Mouse (Mus musculus): Measurements from ENCODE around the gene Dctn2. TPM values are rescaled to one million over a fixed set of nuclear protein-coding genes. Genes with fewer than 3 reads are reported as not detected.

The Dctn2 gene
- polyA plus RNA-seq, 1 experiment from 2014 or later, result 234 TPM

GRCm38 (mm10) chr10:127324495-127324894, 58.3 kb downstream of the Dctn2 start:
- Histone ChIP-seq H3K4me2 (replicated peaks) (no peak overlapping the region), H3K36me3 (no peaks in the 10 kb centered on the region), H3K4me3 (no peak overlapping the region), H3K9me3 (replicated peaks) (no peaks in the 10 kb centered on the region), H3K9ac (no peak overlapping the region), H3K4me1 (peaks cover 15% of the 10 kb centered on the region), H3K27ac (no peak overlapping the region), H3K27me3 (peaks cover 75% of the 10 kb centered on the region)
- WGBS, result 10% methylated on average over 7 of the region's 7 CpGs
- no peak for ATAC-seq (ENCODE audit: low FRiP score)

DNA sequence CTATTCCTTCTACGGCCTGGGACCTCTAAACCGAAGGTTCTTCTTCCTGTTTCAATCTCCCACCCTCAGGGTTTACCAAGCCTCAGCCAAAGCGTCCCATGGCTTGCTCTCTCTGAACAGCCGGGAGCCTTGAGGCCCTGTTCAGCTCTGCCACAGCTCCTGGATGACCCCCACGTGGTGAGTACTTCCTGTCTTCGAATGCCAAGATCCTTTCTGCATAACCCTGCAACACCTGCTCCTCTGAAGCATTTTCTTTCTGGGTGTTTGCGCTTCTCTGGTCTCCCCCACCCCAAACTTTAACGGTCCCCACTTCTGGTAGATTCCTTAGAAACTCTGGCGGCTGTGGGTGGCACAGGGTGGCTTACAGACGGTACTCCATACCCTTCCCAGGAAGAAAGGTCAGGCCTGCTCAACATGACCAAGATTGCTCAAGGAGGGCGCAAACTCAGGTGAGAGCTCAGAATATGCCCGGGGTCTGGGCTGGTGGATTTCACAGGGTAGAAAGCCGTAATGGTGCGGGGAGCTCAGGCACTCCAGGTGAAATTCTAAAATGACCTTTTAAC, 59.4 kb downstream of the Dctn2 start:
- H3K9me3 ChIP-seq (replicated peaks), result no peaks in the 10 kb centered on the region
- no peak overlapping the region for H3K9ac ChIP-seq
- H3K4me2 ChIP-seq (replicated peaks), result peak overlapping the region; percentile 53
- no peaks in the 10 kb centered on the region for H3K36me3 ChIP-seq
- no peak for ATAC-seq (ENCODE audit: low FRiP score)
- peaks cover 85% of the 10 kb centered on the region for H3K27me3 ChIP-seq
- H3K4me3 ChIP-seq, result peak overlapping the region; percentile 34
- peaks cover 15% of the 10 kb centered on the region for H3K4me1 ChIP-seq
- WGBS, result 35% methylated on average over 14 of the region's 14 CpGs
- H3K27ac ChIP-seq, result no peak overlapping the region

DNA sequence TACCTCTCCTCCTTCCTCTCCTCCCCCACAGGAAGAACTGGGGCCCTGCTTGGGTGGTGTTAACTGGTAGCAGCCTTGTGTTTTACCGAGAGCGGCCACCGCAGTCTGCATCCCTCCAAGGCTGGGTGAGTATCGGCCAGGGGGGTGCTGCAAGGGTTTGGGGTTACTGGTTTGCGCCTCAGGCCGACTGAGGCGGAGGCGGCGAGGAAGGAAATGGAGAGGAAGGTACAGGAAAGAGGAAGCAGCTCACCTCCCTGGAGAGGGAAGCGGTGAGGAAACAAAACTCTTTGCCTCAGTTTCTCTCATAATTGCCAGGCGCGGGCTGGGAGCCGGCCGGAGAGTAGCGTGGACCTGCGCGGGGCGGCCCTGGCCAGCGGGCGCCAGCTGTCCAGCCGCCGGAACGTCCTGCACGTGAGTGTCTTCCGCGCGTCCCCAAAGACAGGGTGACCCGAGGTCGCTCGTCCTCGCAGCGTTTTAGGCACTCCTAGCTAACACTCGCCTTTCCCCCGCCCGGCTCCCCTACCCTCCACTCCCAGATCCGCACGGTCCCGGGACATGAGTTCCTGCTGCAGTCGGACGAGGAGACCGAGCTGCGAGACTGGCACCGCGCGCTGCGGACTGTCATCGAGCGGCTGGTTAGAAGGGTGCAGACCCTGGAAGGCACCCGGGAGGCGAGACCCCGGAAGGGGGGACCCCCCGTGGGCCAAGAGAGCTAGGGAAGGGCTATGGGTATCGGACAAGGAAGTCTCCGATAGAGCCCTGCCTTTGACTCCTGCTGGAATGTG, 60.0 kb downstream of the Dctn2 start:
- peaks cover 90% of the 10 kb centered on the region for H3K27me3 ChIP-seq
- peak overlapping the region; percentile 34 for H3K4me3 ChIP-seq
- H3K9me3 ChIP-seq (replicated peaks), result no peaks in the 10 kb centered on the region
- peak overlapping the region; percentile 44 for H3K9ac ChIP-seq
- peaks cover 15% of the 10 kb centered on the region for H3K4me1 ChIP-seq
- WGBS, result 1% methylated on average over 52 of the region's 54 CpGs
- ATAC-seq (ENCODE audit: low FRiP score), result 0 out of 2 replicates have a peak, but pooled peaks have one; percentile 20
- peak overlapping the region; percentile 53 for H3K4me2 ChIP-seq (replicated peaks)
- H3K36me3 ChIP-seq, result no peaks in the 10 kb centered on the region
- no peak overlapping the region for H3K27ac ChIP-seq

DNA sequence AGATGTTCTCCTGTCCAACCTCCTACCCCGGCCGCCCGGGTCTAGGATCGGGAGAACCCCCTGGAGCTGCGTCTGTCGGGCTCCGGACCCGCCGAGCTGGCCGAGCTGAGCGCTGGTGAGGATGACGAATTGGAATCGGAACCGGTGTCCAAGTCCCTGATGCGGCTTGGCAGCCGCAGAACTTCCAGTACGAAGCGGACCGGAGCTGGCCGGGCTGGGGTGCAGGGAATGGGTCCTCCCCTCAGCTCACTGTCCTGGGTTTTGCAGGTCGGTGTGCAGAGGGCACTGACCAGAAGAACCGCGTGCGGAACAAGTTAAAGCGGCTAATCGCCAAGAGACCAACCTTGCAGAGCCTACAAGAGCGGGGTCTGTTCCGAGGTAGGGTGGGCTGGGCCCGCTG, 60.7 kb downstream of the Dctn2 start:
- Histone ChIP-seq H3K27ac (no peak overlapping the region), H3K9me3 (replicated peaks) (no peaks in the 10 kb centered on the region), H3K4me2 (replicated peaks) (peak overlapping the region; percentile 53), H3K27me3 (peaks cover 95% of the 10 kb centered on the region), H3K4me1 (peaks cover 15% of the 10 kb centered on the region), H3K36me3 (no peaks in the 10 kb centered on the region), H3K4me3 (peak overlapping the region; percentile 34), H3K9ac (peak overlapping the region; percentile 33)
- WGBS, result 7% methylated on average over 29 of the region's 29 CpGs
- no peak for ATAC-seq (ENCODE audit: low FRiP score)

DNA sequence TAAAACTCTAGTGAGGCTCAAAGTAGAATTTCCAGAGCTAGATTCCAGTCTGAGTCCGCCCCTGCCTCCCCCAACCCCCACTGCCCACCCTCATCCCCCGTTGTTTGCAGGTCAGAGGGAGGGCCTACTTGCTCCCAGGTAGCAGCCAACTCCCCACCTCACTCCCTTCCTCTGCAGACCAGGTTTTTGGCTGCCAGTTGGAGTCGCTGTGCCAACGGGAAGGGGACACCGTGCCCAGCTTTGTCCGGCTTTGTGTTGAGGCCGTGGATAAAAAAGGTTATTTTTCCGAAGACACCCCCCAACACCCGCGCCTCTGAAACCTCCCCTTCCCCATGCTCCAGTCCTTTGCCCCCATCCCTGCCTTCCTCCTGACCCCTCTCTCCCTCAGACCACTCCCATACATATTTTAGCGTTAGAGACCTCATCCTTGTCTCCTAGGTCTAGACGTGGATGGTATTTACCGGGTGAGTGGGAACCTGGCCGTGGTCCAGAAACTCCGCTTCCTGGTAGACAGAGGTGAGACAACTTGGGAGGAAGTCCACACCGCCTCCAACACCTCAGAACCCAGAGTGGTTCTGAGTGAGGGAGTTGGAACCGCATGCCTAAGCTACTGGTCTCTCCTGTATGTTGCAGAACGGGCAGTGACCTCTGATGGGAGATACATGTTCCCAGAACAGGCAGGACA, 61.4 kb downstream of the Dctn2 start:
- Histone ChIP-seq H3K9ac (no peak overlapping the region), H3K9me3 (replicated peaks) (no peaks in the 10 kb centered on the region), H3K27ac (no peak overlapping the region), H3K4me2 (replicated peaks) (no peak overlapping the region), H3K36me3 (no peaks in the 10 kb centered on the region), H3K27me3 (peaks cover 93% of the 10 kb centered on the region), H3K4me3 (no peak overlapping the region), H3K4me1 (peaks cover 18% of the 10 kb centered on the region)
- ATAC-seq (ENCODE audit: low FRiP score), result no peak
- 46% methylated on average over 18 of the region's 18 CpGs for WGBS

DNA sequence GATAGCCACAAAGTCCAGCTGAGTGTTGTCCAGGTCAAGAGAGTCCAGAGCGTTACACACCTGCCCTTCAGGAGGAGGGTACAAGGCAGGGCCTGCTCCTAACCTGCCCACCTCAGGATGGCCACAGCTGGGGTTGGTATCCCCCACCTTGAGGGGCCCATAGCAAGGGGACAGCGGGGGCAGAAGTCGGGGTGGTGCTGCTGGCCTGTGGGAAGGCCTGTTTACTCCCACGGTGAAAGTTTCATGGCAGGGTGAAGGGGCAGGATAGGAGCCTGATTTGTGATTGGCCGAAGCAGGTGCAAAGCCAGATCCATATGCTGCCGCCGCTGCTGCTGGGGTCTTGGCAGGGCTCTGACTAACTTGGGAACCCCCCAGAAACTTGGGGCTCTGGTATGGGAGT, 64.0 kb downstream of the Dctn2 start:
- Histone ChIP-seq H3K36me3 (no peaks in the 10 kb centered on the region), H3K4me2 (replicated peaks) (no peak overlapping the region), H3K27ac (no peak overlapping the region), H3K27me3 (peaks cover 69% of the 10 kb centered on the region), H3K9ac (no peak overlapping the region), H3K9me3 (replicated peaks) (no peaks in the 10 kb centered on the region), H3K4me3 (no peak overlapping the region), H3K4me1 (peaks cover 18% of the 10 kb centered on the region)
- 75% methylated on average over 7 of the region's 7 CpGs for WGBS
- no peak for ATAC-seq (ENCODE audit: low FRiP score)

Other genes starting within 250 kb of the Dctn2 start
- gene Tsfm, start 235.5 kb upstream of the Dctn2 start, polyA plus RNA-seq (2016; fragmentation: Nextera tagmentation; extraction: Ambion mirVana), result 65.3 and 67.4 TPM in 2 replicates
- 31.8 and 34.9 TPM in 2 replicates for gene Mettl1, start 225.0 kb upstream of the Dctn2 start, polyA plus RNA-seq (2016; fragmentation: Nextera tagmentation; extraction: Ambion mirVana)
- 0.22 and 0.34 TPM in 2 replicates for gene Eef1akmt3, start 224.9 kb upstream of the Dctn2 start, polyA plus RNA-seq (2016; fragmentation: Nextera tagmentation; extraction: Ambion mirVana)
- gene Cyp27b1, start 218.1 kb upstream of the Dctn2 start, polyA plus RNA-seq (2016; fragmentation: Nextera tagmentation; extraction: Ambion mirVana), result 0.25 TPM in 1 of 2 replicates, not detected in the other
- gene March9, start 206.2 kb upstream of the Dctn2 start, polyA plus RNA-seq (2016; fragmentation: Nextera tagmentation; extraction: Ambion mirVana), result 5.4 and 6.1 TPM in 2 replicates
- 1,725 and 1,814 TPM in 2 replicates for gene Cdk4, start 202.8 kb upstream of the Dctn2 start, polyA plus RNA-seq (2016; fragmentation: Nextera tagmentation; extraction: Ambion mirVana)
- 141 and 148 TPM in 2 replicates for gene Tspan31, start 196.1 kb upstream of the Dctn2 start, polyA plus RNA-seq (2016; fragmentation: Nextera tagmentation; extraction: Ambion mirVana)
- 1.7 and 2.0 TPM in 2 replicates for gene Agap2, start 191.1 kb upstream of the Dctn2 start, polyA plus RNA-seq (2016; fragmentation: Nextera tagmentation; extraction: Ambion mirVana)
- gene Os9, start 145.2 kb upstream of the Dctn2 start, polyA plus RNA-seq (2016; fragmentation: Nextera tagmentation; extraction: Ambion mirVana), result 118 TPM in 2 replicates
- gene B4galnt1, start 101.1 kb upstream of the Dctn2 start, polyA plus RNA-seq (2016; fragmentation: Nextera tagmentation; extraction: Ambion mirVana), result 21.6 and 25.8 TPM in 2 replicates
- 1.2 and 2.2 TPM in 2 replicates for gene Slc26a10, start 85.7 kb upstream of the Dctn2 start, polyA plus RNA-seq (2016; fragmentation: Nextera tagmentation; extraction: Ambion mirVana)
- gene Arhgef25, start 76.3 kb upstream of the Dctn2 start, polyA plus RNA-seq (2016; fragmentation: Nextera tagmentation; extraction: Ambion mirVana), result 52.2 and 61.4 TPM in 2 replicates
- gene Dtx3, start 70.6 kb upstream of the Dctn2 start, polyA plus RNA-seq (2016; fragmentation: Nextera tagmentation; extraction: Ambion mirVana), result 199 and 203 TPM in 2 replicates
- 23.2 and 24.9 TPM in 2 replicates for gene Pip4k2c, start 54.8 kb upstream of the Dctn2 start, polyA plus RNA-seq (2016; fragmentation: Nextera tagmentation; extraction: Ambion mirVana)
- 70.0 and 76.6 TPM in 2 replicates for gene Kif5a, start 3.0 kb upstream of the Dctn2 start, polyA plus RNA-seq (2016; fragmentation: Nextera tagmentation; extraction: Ambion mirVana)
- 17.9 and 19.8 TPM in 2 replicates for gene Mbd6, start 22.6 kb downstream of the Dctn2 start, polyA plus RNA-seq (2016; fragmentation: Nextera tagmentation; extraction: Ambion mirVana)
- 142 and 152 TPM in 2 replicates for gene Mars, start 45.4 kb downstream of the Dctn2 start, polyA plus RNA-seq (2016; fragmentation: Nextera tagmentation; extraction: Ambion mirVana)
- 2.0 and 2.2 TPM in 2 replicates for gene Arhgap9, start 55.6 kb downstream of the Dctn2 start, polyA plus RNA-seq (2016; fragmentation: Nextera tagmentation; extraction: Ambion mirVana)
- 3.7 and 4.8 TPM in 2 replicates for gene Gli1, start 75.6 kb downstream of the Dctn2 start, polyA plus RNA-seq (2016; fragmentation: Nextera tagmentation; extraction: Ambion mirVana)
- 0.08 TPM in 1 of 2 replicates, not detected in the other for gene Inhbe, start 88.0 kb downstream of the Dctn2 start, polyA plus RNA-seq (2016; fragmentation: Nextera tagmentation; extraction: Ambion mirVana)
- not detected in 2 replicates for gene Inhbc, start 104.1 kb downstream of the Dctn2 start, polyA plus RNA-seq (2016; fragmentation: Nextera tagmentation; extraction: Ambion mirVana)
- 39.1 and 41.4 TPM in 2 replicates for gene R3hdm2, start 114.0 kb downstream of the Dctn2 start, polyA plus RNA-seq (2016; fragmentation: Nextera tagmentation; extraction: Ambion mirVana)
- gene Stac3, start 235.3 kb downstream of the Dctn2 start, polyA plus RNA-seq (2016; fragmentation: Nextera tagmentation; extraction: Ambion mirVana), result 2.2 and 4.8 TPM in 2 replicates
- gene Ndufa4l2, start 248.6 kb downstream of the Dctn2 start, polyA plus RNA-seq (2016; fragmentation: Nextera tagmentation; extraction: Ambion mirVana), result 7.7 and 8.4 TPM in 2 replicates